Mouse (Mus musculus) heart, postnatal 0 days (tissue): Measurements from ENCODE around the gene Dhx57.

Experiments used
- CTCF ChIP-seq: IDR thresholded peaks from 2 replicates; pipeline ENCODE4 v1.5.1; 2016; ENCODE audit warnings: antibody characterized with exemption, control low read depth, low read depth
- EP300 ChIP-seq: IDR thresholded peaks from 2 replicates; pipeline ENCODE4 v1.6.1; 2016; ENCODE audit warnings: antibody characterized with exemption, low read depth

DNA sequence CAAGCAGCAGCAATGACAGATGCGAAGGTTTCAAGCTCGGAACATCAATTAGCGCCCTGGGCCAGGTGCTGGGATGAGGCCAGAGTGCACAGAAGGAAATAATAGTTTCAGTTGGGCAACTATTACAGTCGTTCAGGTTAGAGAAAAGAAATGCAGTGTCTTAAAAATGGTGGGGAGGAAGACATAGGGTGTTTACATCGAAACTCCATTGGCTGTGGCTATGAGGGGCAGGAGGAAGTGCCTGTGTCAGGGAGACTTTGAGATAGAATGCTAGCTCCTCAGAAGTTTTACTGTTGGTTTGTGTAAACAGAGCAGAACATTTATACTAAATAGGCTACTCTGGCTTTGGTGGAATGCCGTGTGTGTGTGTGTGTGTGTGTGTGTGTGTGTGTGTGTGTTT is 2.3 kb downstream of the Dhx57 start:
- TF ChIP-seq CTCF (no peak), EP300 (no peak)
